Mouse (Mus musculus): ENCODE data around the gene Upk1b. TPM values are rescaled to one million over a fixed set of nuclear protein-coding genes. Genes with fewer than 3 reads are reported as not detected.

Gene Upk1b
- total RNA-seq, 2 experiments from 2014 or later: 0.99 to 2.1 TPM

DNA sequence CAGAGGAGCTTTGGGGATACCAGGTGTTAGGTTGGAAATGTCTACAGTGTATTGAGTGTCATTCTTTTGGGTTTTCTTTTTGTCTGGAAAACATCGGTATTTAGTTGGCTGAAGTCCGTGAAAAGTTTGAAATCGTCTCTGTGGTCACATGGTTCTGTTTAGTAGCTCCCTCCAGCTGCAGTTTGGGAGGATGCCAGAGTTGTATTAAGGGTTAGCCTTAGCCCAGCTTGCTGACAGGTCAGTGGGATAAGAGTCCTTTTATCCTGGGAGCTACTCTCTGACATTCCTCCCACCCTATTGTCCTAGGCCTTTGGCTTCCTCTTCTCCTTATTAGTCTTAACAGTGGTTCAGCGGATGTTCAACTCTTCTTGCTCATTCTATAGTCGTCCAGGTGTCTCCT is 38.2 kb downstream of the Upk1b start:
- no peak for DNase-seq

DNA sequence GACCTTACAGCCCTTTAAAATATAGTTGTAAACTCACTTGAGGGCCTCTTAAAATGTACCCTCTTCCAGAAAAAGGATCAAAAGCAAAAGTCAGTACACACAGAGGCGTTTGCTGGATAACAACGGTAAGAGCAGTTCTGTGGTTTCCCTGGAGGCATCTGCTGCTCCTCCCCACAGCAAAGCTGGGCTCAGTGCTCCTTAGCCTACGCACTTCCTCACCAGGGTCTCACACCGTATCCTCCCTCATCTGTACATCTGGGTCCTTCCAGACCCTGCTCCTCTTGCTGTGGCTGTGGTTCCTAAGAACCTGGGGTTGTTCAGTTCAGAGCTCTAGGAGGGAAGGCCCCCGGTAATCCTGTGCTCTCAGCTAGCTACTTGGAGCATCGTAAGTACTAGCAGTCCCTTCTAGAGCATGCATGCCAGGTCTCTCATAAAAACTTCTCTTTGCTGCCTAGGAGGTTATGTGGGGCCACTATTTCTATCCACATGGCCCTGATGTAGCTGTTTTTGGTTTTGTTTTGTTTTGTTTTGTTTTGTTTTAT is 39.2 kb downstream of the Upk1b start:
- no peak for DNase-seq

DNA sequence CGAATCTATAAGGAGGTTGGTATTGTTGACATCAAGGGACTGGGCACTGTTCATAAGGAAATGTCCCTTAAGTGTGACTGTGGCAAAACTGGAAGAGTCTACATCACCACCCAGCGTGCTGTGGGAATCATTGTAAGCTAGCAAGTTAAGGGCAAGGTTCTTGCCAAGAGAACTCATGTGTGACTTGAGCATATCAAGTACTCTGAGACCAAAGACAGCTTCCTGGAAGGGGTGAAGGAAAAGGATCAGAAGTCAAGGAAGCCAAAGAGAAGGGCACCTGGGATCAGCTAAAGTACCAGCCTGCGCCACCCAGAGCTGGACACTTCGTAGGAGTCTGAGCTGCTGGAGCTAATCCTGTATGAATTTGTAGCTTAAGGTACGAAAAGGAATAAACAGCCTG is 39.9 kb downstream of the Upk1b start:
- DNase-seq: no peak

DNA sequence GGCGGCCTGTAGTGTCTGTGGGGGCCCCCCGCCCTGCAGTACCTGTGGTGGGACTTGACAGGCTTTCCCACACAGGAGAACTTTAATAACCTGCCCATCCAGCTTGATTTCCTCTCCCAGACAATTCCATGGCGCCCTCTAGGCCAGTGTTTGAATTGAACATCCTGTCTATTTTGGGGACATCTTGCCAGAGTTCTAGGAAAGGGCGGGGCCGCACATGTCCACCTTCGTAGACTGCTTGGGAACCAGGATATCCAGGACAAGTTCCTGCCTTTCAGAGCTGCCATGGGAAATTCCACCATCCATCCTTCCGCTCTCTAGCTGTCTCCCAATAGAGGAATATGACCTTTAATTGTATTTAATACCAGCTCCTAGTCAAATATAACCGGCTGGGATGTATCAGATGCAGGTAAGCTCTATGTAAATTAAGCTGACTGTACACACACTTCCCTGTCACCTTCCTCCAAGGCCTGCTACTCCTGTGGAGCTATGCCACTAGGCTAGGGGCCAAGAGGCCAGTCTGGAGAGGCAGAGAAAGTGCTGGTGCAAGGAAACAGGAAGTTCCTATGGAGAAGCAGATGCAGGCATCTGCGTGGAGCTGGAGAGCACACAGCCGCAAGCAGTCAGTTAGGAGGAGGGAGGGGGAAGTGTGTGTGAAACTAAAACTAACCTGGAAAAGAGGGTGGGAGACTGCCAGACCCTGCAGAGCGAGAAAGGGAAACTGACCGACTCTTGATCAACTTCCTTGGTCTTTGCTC is 41.8 kb downstream of the Upk1b start:
- DNase-seq: peak; percentile 26 to 55

DNA sequence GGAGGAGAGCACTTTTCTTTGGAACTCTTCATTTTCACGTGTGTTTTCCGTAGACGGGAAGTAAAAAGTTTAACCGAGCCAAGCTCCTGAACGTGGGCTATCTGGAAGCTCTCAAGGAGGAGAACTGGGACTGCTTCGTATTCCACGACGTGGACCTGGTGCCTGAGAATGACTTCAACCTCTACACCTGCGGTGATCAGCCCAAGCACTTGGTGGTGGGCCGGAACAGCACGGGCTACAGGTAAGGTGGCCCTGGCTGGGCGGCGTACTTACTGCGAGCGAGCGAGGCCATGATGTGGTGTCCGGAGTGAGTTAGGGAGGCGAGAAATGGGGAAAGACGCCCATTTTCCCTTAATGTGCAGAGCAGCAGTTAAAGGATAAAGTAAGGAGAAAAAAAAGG is 42.5 kb downstream of the Upk1b start:
- no peak for DNase-seq

DNA sequence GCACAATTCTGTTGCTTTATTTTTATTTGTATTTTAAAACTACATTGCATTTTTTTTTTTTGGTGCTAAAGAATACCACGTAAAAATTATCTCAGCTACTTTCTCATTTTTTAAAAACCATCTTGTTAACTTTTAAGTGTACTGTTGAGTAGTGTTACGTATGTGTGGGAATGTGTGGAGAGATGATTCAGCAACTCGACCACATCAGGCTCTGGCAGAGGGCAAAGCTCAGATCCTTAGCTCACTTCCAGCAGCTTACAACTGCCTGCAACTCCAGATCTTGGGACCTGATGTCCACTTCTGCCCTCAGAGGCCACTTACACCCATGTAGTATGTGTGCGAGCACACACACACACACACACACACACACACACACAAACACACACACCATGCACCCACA is 43.6 kb downstream of the Upk1b start:
- no peak for DNase-seq

DNA sequence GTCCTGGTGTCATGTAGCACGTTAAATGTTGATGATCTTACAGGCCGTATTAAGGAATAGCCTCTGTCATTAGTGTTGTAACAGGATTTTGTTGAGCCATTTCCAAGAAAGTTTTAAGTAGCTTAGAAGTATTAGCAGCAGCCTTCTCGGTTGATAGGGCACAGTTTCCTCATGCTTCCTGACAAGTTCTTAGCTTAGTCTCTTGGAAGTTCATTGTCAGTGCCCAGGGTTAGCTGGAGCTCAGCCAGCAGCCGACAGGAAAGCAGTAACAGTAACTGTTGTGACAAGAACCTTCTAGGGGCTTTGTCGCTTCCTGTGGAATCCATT is 44.0 kb downstream of the Upk1b start:
- peak; percentile 51 to 70 for DNase-seq

DNA sequence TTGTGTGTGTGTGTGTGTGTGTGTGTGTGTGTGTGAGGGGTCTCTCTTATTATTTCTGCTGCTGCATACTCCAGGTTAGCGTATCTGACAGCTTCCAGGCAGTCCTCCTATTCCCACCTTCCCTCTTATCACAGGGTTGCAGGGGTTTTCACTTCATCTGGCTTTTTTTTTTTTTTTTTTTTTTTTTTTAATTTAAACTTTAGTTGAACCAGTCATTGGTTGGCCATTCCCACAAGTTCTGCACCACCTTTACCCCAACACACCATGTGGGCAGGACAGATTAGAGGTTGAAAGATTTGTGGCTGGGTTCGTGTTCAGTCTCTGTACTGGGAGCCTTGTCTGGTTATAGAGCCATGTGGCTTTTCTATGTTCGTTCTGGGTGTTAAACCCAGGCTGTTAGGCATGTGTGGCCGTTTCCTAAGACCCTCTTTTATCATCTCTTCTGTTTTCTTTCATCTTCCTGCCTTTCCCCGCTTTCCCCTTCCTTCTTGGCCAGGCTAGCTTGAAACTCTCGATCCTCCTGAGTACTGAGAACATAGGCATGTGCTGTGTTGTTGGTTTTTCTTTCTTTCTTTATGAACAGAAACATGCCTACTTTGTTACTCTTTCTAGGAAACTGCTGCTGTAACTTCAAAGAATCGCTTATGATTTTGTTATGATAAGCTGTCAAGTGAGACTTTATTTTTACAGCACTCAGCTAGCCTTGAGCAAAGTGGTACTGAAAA is 44.5 kb downstream of the Upk1b start:
- DNase-seq: no peak

DNA sequence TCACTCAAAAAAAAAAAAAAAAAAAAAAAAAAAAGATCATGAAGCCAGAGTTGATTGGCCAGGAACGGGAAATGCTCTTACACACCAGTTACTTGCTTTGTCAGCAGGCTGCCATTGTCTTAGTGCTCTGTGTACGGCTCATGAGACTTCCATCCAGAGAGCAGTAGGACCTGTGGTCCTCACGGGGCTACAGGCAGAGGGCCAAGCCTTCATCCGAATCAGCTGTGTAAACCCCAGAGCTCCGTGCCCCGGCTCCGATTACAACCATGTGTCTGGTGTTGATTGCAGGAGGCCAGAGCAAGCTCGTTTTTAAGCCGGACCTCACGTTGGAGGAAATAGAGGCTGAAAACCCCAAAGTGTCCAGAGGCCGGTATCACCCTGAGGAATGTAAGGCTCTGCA is 46.5 kb downstream of the Upk1b start:
- DNase-seq: no peak

DNA sequence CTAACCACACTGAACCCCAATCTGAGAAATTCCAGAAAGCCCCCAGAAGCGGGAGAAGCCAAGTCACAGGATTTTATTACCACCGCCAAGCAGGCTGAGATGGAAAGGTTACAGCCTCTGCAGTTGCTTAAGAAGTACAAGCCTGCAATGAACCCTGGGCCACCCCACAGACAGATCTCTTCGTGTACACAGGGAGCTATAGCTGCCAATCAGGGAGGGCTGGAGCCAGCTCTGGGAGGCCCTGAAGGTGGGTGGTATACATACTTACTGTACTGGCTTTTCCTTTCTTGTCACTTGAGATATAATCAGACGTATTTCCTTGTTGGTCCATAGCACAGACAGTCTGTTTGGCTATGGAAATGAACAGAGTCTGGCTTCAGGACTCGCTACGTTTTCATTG is 49.3 kb downstream of the Upk1b start:
- no peak for DNase-seq

DNA sequence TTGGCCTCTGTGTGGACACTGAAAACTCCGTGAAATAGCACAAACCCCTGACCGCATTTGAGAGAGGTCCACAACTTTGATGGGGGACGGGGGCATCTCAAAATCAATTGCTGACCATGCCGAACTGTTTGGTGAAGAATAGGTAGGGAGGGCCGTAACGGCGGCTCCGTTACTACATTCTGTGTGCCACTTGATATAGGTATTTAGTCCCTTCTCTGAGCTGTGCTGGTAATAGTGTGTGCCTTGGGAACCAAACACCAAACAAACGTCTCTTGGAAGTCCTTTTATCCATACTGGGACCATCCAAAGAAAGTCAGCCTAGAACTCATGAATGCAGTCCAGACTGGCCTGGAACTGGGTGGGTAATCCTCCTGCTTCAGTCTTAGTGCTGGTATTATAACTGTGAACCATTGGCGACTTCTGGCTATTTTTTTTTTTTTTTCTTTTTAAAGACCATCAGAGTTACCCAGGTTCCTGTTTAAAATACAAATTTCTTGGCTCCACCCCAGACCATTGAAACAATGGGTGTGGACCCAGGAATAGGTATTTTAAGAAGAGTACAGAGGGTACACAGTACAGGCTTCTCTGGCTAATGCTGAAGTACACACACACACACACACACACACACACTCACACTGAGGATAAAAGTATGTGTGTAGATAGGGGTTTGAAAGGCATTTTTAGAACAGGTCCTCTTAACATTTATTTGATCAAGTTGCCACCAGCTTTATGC is 56.0 kb downstream of the Upk1b start:
- DNase-seq: no peak

DNA sequence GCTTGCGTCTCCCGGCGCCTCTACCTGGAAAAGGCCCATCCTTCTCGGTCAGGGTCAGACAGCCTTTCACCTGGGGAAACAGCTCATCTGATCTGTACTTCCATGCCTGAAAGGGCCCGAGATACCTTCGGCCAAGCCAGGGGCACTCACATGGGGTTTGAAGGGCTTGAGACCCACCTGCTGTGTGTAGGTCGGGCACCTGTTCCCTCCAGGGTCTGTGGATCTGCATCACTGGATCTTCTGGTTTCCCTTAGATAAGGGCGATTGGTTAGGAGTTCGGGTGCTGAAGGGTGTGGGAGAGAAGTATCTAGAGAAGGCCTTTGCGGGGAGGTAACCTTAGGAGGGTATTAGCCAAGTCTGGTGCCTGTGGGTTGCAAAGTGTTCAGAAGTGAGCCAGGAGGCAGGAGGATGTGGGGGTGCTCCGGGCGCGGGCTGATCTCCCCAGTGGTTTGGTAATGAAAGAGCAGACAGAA is 57.4 kb downstream of the Upk1b start:
- DNase-seq: peak in 1 of 2 experiments; percentile 43

DNA sequence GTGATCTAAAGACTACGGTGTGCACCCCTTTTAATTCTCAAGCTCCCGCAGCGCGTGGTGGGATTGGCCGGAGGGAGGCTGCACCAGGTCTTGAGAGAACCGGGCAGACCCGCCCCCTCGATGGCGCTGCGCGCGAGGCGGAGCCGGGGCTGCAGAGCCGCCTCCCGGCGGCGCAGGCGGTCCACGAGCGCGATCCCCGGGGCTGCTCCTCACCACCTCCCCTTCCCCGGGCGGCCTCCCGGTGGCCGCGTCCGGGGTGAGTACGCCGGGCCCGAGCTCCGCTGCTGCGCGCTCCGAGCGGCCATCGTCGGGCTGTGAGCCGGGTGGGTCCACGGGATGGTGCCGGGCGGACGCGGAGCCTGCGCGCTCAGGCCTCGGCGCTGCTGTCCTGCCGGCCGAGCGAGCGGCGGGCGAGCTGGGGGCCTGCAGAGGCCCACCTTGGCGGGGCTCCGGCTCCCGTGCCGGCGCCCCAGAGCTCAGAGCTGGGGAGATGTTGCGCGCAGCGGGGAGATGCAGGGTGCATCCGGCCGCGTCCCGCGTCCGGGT is 57.9 kb downstream of the Upk1b start, which contains the start of gene B4galt4:
Gene B4galt4, plus strand, starts transcription at position 152 of the 546 bp plus-strand sequence.
- DNase-seq: peak; percentile 91 to 93

DNA sequence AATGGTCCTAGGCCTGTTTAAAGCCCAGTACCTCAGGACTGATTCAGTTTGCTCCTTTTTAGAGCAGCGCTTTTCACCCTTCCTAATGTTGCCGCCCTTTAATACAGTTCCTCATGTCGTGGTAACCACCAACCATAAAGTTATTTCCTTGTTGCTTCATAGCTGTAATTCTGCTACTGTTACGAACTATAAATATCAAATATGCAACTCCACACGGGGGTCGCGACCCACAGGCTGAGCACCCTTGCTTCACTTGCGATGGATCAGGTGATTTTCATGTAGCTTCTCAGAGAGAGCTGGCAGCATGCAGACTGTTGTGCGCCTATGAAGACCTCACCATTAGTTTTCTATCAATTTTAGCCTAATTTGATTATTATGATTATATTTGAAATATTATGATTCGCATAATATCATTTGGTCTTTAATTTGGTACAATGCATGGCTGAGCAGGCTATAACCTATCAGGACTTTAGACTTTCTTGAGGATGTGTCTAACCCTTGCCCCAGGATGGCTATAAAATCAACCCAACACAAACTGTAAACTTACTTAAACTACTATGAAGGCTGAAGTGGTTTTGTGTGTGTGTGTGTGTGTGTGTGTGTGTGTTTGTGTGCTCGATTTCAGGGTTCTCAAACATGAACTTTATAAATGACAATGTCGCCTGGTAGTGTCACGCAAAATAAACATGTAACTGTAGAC is 58.8 kb downstream of the Upk1b start:
- DNase-seq: no peak

DNA sequence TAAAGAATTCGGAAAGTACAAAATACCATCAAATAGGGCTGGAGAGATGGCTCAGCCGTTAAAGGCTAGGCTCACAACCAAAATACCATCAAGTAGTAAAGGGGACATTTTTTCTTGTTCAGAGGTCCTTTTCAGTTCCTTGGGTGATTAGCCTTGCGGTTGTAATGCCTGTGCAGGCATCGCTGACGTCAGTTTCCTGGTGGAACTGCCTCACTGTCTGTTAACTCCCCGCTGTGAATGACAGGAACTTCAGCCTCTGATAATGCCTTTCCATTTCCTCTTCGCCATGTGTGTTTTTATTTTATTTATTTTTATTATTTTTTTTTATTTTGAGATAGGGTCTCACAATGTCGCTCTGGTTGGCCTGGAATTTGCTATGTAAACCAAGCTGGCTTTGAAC is 69.2 kb downstream of the Upk1b start:
- peak in 1 of 2 experiments; percentile 25 for DNase-seq

DNA sequence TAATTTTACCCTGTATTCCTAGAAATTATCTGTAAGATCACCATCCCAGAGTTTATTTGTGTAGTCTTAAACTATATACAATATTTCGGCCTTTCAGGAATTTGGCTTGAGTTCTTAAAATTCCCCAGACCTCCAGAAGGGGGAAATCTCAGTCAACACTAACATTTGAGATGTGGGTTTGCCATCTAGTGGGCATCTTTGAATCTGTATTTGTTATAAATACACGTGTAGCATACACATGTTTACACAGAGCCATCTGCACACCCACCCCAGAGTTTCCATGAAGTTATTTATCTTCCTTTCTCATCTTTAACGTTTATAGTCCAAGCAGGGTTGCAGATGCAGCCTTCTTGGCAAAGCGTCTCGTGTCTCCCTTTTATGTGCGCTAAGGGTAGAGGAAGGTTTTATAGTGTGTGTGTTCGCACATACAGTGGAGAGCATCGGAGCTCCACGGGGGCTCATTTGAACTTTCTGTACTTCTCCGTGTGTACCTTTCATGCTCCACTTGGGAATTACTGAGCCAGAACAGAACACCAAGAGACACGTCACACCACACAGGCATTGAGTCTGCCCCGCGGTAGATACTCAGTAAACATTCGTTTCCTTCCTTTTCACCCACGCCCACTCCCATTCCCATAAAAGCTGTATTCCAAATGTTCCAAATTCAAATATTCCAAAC is 70.4 kb downstream of the Upk1b start:
- DNase-seq: peak in 1 of 2 experiments; percentile 22

DNA sequence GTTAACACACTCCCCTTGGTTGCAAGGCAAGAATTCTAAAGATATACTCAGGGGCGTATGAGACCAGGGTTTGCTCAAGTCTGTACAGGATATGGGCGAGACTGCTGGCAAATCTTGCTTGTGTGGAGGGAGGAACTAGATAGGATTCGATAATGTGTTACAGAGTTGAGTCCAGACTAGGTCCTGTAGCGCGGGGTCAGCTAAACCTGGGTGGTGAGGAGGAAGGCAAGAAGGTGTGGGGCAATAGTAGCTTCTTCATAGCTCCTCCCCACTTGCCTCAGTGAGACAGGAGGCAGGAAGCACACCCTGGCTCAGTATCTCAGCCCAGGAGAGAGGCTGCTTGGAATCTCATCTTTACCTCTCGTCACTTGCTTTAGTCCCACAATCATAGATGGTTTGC is 71.0 kb downstream of the Upk1b start:
- no peak for DNase-seq

DNA sequence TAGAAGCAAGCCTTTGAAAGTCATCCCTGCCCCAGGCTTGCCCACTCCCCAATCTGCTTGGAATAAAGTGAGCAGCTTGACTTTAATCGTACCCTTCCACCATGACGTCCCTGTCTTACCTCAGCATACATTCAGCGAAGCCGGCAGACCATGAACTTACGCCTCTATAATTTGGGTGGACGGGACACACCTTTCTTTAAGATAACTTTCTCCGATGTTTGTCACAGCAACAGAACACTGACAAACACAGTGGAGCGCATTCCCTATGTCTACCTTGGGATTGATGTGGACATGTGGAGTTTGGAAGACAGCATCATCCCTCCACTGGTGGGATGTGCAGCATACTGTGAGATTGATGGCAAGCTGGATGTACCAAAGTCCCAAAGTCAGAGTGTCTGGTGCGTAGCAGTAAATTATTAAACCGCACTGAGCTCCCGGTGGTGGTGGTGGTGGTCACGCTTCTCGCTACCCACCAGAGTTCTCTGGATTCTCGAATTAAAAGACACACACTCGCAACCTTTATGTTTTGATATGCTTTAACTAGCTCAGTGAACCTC is 71.5 kb downstream of the Upk1b start:
- DNase-seq: no peak

DNA sequence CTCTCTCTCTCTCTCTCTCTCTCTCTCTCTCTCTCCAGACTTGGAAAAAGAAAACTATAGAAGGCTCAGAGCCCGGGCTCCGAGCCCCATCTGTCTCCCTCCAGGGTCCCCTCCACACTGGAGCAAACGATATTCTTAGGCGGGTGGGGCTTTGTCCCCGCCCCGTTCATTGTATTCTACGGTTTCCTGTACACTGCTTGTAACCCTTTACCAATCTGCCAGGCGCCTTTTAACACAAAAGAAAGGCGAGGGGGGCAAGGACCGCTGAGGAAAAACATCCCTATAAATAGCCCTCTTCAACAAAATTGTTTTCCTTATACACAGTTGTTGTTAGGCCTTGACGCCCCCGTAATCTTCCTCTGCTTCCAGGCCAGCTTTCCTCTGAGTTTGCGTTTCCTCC is 75.2 kb downstream of the Upk1b start:
- peak in 1 of 2 experiments; percentile 34 for DNase-seq

DNA sequence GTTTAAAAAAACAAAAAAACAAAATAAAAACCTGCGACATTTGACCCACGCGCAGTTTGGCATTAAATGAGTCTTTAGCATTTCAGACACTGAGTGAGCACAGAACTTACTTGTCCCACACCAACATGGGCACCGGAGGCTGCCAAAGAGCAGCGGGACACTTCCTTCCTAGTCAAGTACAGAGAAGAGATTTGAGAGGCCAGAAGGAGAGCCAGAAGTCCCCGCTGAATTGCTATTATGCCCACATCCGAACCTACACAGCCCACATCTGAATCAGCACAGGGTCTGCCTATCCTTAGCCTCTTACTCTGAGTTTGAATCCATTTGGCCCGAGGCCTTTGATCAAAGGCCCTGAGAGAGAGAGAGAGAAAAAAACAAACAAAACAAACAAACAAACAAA is 75.9 kb downstream of the Upk1b start:
- DNase-seq: no peak

All from adrenal gland, postnatal 36 days (tissue).